Comparison of ENCODE assay signal across 16 mouse cellular contexts in genomic region chr15:91704091-91704490, GRCm38 (mm10). TPM values are rescaled to one million over a fixed set of nuclear protein-coding genes. Genes with fewer than 3 reads are reported as not detected.
DNase-seq lines count a peak whose midpoint lies in the region; ATAC-seq lines count a peak whose summit lies in the region.
"Had no signal": no experiment of that assay in that cellular context is flagged by ENCODE, and none has a peak within 500 bp of the region (broad histone marks: within the 10 kb centered on the region; RNA-seq: fewer than 3 reads in every experiment).

No protein-coding gene starts in this region.

- H3K4me1 ChIP-seq in kidney, embryonic 15.5 days = no peaks in the 10 kb centered on the region
- H3K4me1 ChIP-seq: hindbrain, embryonic 12.5 days had no signal

- no peak overlapping the region for H3K4me3 ChIP-seq in kidney, embryonic 15.5 days (replicated peaks)
- H3K4me3 ChIP-seq: embryonic facial prominence, embryonic 12.5 days; forebrain, embryonic 12.5 days; heart, embryonic 12.5 days; hindbrain, embryonic 12.5 days had no signal

- no peaks in the 10 kb centered on the region for H3K27me3 ChIP-seq in kidney, embryonic 15.5 days
- H3K27me3 ChIP-seq: CH12.LX; embryonic facial prominence, embryonic 12.5 days; forebrain, embryonic 12.5 days; heart, embryonic 12.5 days; hindbrain, embryonic 12.5 days had no signal

- no peaks in the 10 kb centered on the region; the same call in 1 of the 2 replicates for H3K36me3 ChIP-seq in kidney, embryonic 15.5 days
- H3K36me3 ChIP-seq: embryonic facial prominence, embryonic 12.5 days; forebrain, embryonic 12.5 days; hindbrain, embryonic 12.5 days had no signal

- no peak for ATAC-seq in kidney, embryonic 15.5 days (replicated peaks; ENCODE audit: low FRiP score)

- H3K4me2 ChIP-seq in kidney, embryonic 15.5 days = no peak overlapping the region
- H3K4me2 ChIP-seq: embryonic facial prominence, embryonic 12.5 days; forebrain, embryonic 12.5 days; hindbrain, embryonic 12.5 days had no signal

- H3K9me3 ChIP-seq in kidney, embryonic 15.5 days (replicated peaks) = no peaks in the 10 kb centered on the region
- H3K9me3 ChIP-seq: embryonic facial prominence, embryonic 12.5 days; forebrain, embryonic 12.5 days; heart, embryonic 12.5 days; hindbrain, embryonic 12.5 days had no signal

- no peak overlapping the region for H3K9ac ChIP-seq in kidney, embryonic 15.5 days
- H3K9ac ChIP-seq: embryonic facial prominence, embryonic 12.5 days; forebrain, embryonic 12.5 days; heart, embryonic 12.5 days; hindbrain, embryonic 12.5 days had no signal

- WGBS in kidney, embryonic 15.5 days = 81% methylated on average over 7 of the region's 7 CpGs

- H3K27ac ChIP-seq in kidney, embryonic 15.5 days = no peak overlapping the region
- H3K27ac ChIP-seq: embryonic facial prominence, embryonic 12.5 days; forebrain, embryonic 12.5 days; hindbrain, embryonic 12.5 days had no signal

- DNase-seq in kidney, adult 11 months = peak; percentile 64
- DNase-seq in kidney, postnatal 10 days = no peak
- peak; percentile 84 for DNase-seq in kidney, adult 9 months
- peak; percentile 40 for DNase-seq in kidney, postnatal 14 days
- no peak for DNase-seq in layer of hippocampus, postnatal 14 days (ENCODE audit: low spot score in 2 of 2)
- DNase-seq: cerebellum, postnatal 14 days; gastrocnemius, postnatal 10 days; heart, adult 18-20 months; heart, postnatal 10 days; heart, postnatal 4 days had no signal

RNA-seq across cellular contexts. Expression of gene Lrrk2, which starts 31.1 kb away (rescaled TPM):
- polyA plus RNA-seq in kidney, embryonic 15.5 days (2015; fragmentation: Nextera tagmentation; extraction: Ambion mirVana) = 6.4 and 7.7 TPM in 2 replicates
- total RNA-seq in layer of hippocampus, postnatal 14 days (2021) = 10 to 100 TPM; 11.4 to 12.8 TPM
- total RNA-seq: CH12.LX had no signal

Comparison
In these comparisons a context has a peak if more than half of its experiments do, and no peak if none do; other contexts are left out.
1. DNase-seq: peak in kidney, adult 11 months (single experiment), kidney, adult 9 months (single experiment) and kidney, postnatal 14 days (single experiment); none in kidney, postnatal 10 days (single experiment) and layer of hippocampus, postnatal 14 days (0 of 2).